Mouse (Mus musculus) heart, adult 2 months (tissue): Measurements from ENCODE around the gene Gm17387. TPM values are rescaled to one million over a fixed set of nuclear protein-coding genes. Genes with fewer than 3 reads are reported as not detected.

Experiments used
- DNase-seq, 2 experiments: peaks; one replicate each; pipeline ENCODE4 v3.0.0; 2021
- H3K27ac ChIP-seq: fragments of 200-600 bp; 2 replicates; pipeline ENCODE4 v1.8.1; 2022
- H3K27me3 ChIP-seq: fragments of 200-500 bp; 2 replicates; pipeline ENCODE4 v1.6.1; 2012; ENCODE audit warnings: mild to moderate bottlenecking, low read length, inconsistent platforms, mixed read lengths; ENCODE audit not compliant: control insufficient read depth, insufficient read depth
- H3K36me3 ChIP-seq: fragments of 200-500 bp; 2 replicates; pipeline ENCODE4 v1.6.1; 2012; ENCODE audit warnings: low read length, inconsistent platforms; ENCODE audit not compliant: control insufficient read depth, insufficient read depth
- H3K4me1 ChIP-seq: fragments of 200-500 bp; 2 replicates; pipeline ENCODE4 v1.6.1; 2011; ENCODE audit warnings: low read length; ENCODE audit not compliant: control insufficient read depth, insufficient read depth
- H3K4me3 ChIP-seq: fragments of 200-600 bp; 2 replicates; pipeline ENCODE4 v1.8.1; 2022
- H3K79me2 ChIP-seq: fragments of 200-500 bp; replicated peaks from 2 replicates; pipeline ENCODE4 v1.6.1; 2012; ENCODE audit warnings: mild to moderate bottlenecking, inconsistent platforms, low read length, moderate library complexity, mixed read lengths; ENCODE audit not compliant: control insufficient read depth, insufficient read depth
- H3K9ac ChIP-seq: fragments of 200-500 bp; 2 replicates; pipeline ENCODE4 v1.6.1; 2012; ENCODE audit warnings: low read depth, mild to moderate bottlenecking, control low read depth, inconsistent platforms, low read length, mixed read lengths
- CTCF ChIP-seq: fragments of 200-600 bp; IDR thresholded peaks from 2 replicates; pipeline ENCODE4 v1.8.1; 2022; ENCODE audit warnings: antibody characterized with exemption, mild to moderate bottlenecking, moderate library complexity
- EP300 ChIP-seq: fragments of 200-500 bp; IDR thresholded peaks from 2 replicates; pipeline ENCODE4 v1.6.1; 2011; ENCODE audit warnings: low read depth, low read length, control low read depth; ENCODE audit not compliant: insufficient read depth
- POLR2A ChIP-seq: fragments of 200-500 bp; IDR thresholded peaks from 2 replicates; pipeline ENCODE4 v1.6.1; 2011; ENCODE audit warnings: mild to moderate bottlenecking, low read depth, low read length, control low read depth; ENCODE audit not compliant: insufficient read depth
- WGBS: fragments of 180-500 bp; shearing (Covaris S2); methylation state at CpG from one replicate; pipeline ENCODE4 v1.1.7; 2018; 5-methylcytosine and 5-hydroxymethylcytosine counted together
- intact Hi-C: fragments of 180-260 bp; cut with DNase I; formaldehyde crosslinking; loops from one replicate; pipeline ENCODE4 v1.15.1; 2025
- polyA plus RNA-seq: library from polyadenylated mRNA; depleted of rRNA; stranded (reverse); fragments of >200 nt; gene quantifications from 2 replicates; pipeline ENCODE4 v1.2.3, GENCODE M21; 2012
- total RNA-seq, 2 experiments: library from RNA; stranded (reverse); gene quantifications; 2 replicates each; pipeline ENCODE4 v1.2.3; 2021

Gene Gm17387
- total and polyA plus RNA-seq, 3 experiments, result not detected

DNA sequence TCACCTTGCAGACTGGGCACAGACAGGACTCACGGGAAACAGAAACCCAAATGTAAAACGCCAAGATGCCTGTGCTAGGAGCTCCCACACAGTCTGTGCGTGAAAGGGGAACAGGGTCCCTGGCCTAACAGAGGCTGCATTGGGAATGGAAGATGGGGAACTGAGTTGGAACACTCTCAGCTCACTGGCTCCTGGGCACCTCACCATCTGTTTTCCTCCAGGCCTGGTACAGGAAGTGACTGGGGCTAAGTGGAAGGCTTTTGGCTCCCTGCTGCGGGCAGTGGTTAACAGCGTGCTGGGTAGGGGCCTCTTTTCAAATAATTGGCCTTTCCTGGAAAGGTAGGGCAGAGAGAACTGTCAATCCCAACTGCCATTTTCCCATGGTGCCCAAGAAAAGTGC is 38.3 kb upstream of the Gm17387 start:
- no peak for DNase-seq
- Histone ChIP-seq H3K79me2 (no peaks in the 10 kb centered on the region), H3K9ac (no peak overlapping the region), H3K27me3 (no peaks in the 10 kb centered on the region), H3K27ac (no peak overlapping the region), H3K36me3 (no peaks in the 10 kb centered on the region), H3K4me1 (no peaks in the 10 kb centered on the region), H3K4me3 (no peak overlapping the region)
- TF ChIP-seq POLR2A (no peak), CTCF (no peak), EP300 (no peak)
- intact Hi-C loops, result no loop called here
- WGBS, result 64% methylated on average over 5 of the region's 5 CpGs

DNA sequence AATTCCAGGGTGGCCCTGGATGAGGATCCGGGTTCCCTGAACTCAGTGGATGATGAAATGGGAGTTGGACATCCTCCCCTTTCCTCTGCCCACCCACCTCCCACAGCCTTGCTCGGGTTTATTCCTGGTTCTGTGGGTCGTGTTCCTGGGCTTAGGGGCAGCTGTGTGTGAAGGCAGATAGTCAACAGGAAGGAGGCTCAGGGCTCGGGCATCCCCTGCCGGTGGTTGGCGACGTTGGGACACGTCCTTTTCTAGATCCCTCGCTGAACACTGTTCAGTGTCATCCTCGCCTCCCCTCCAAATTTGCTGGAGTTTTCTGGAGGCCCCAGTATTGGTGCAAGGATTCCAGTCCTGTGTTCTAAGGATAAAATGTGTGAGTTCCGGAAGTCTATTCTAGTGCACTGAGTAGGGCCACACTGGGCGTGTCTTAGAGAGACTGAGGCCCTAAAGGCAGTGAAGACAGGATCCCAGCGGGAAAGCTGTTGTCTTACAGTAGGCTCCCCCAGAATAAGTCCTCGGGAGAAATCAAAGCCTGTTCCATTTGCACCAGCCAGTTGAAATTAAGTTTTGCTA is 37.7 kb upstream of the Gm17387 start:
- Histone ChIP-seq H3K27me3 (no peaks in the 10 kb centered on the region), H3K4me3 (no peak overlapping the region), H3K9ac (no peak overlapping the region), H3K27ac (no peak overlapping the region), H3K36me3 (no peaks in the 10 kb centered on the region), H3K79me2 (no peaks in the 10 kb centered on the region), H3K4me1 (no peaks in the 10 kb centered on the region)
- no peak for DNase-seq
- intact Hi-C loops, result no loop called here
- no peak for TF ChIP-seq CTCF
- no peak for TF ChIP-seq EP300
- TF ChIP-seq POLR2A, result no peak
- 64% methylated on average over 14 of the region's 14 CpGs for WGBS

DNA sequence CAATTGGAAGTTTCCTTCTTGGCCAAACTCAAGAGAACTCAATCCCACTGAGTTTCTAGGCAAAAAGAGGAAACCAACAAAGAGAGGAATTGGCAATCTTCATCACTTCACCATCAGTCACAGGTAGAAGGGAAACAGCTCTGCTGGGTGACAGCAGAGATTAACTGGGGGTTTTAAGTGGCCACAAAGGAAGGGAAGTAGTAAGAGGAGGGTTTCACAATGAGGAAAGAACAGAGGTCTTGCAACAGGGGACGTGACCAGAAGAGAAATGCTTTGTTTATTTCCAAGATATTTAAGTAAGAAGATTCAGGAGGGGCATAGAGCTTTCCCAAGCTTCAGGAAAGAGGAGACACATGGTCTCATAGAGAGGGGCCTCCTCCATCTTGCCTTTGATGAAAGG is 31.1 kb upstream of the Gm17387 start:
- no peak overlapping the region for H3K27ac ChIP-seq

DNA sequence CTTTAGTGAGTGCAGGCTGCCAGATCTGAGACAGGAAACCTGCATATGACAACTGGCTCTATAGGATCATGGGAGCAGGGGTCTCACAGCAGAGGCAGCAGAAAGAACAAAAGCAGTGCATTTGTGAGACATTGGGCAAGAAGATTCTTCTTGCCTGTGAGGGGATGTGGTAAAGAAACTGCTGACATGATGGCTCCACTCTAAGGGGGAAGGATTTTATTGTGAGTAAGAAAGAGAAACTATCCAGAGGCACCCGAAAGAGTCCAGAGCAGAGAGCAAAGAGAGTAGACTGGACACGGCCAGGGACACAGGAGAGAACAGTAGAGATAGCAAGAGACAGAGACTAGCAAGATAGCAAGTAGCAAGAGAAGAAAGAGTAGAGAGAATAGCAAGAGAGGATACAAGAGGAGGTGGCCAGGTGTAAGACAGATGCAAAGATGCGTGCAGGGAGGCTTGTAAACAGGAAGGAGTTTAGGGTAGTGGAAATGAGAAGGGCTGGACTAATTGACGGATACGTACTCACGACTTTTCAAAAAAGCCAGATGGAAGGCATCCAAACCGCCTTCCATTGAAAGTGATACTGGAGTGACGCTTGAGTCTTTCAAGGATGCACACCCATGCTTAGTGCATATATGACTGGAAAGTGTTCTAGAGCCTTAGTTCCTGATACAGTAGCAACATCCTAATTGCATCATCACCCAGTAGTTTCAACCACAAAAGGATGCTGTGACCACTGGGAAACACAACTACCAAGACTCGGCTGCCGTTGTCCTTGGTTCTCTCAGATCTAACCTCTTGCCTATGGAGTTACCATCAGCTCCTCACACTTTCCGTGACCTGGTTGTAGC is 29.9 kb upstream of the Gm17387 start:
- Histone ChIP-seq H3K27me3 (peaks cover 1% of the 10 kb centered on the region; the same call in 1 of the 2 replicates), H3K4me3 (no peak overlapping the region), H3K79me2 (no peaks in the 10 kb centered on the region), H3K9ac (no peak overlapping the region), H3K4me1 (no peaks in the 10 kb centered on the region), H3K36me3 (no peaks in the 10 kb centered on the region), H3K27ac (no peak overlapping the region)
- intact Hi-C loops, result no loop called here
- WGBS, result 70% methylated on average over 11 of the region's 11 CpGs
- TF ChIP-seq POLR2A (no peak), CTCF (no peak), EP300 (no peak)
- no peak for DNase-seq

More for the DNA sequence above, 31.1 kb upstream of the Gm17387 start:
- H3K27me3 ChIP-seq, result peaks cover 1% of the 10 kb centered on the region; the same call in 1 of the 2 replicates
- 34% methylated on average over 1 of the region's 1 CpGs for whole genome bisulfite sequencing
- no peaks in the 10 kb centered on the region for H3K36me3 ChIP-seq
- no peak overlapping the region for H3K4me3 ChIP-seq
- H3K9ac ChIP-seq, result no peak overlapping the region
- H3K4me1 ChIP-seq, result no peaks in the 10 kb centered on the region
- intact Hi-C loops, result no loop called here
- H3K79me2 ChIP-seq, result no peaks in the 10 kb centered on the region
- no peak for DNase-seq
- TF ChIP-seq EP300, result no peak
- TF ChIP-seq POLR2A, result no peak
- no peak for TF ChIP-seq CTCF

DNA sequence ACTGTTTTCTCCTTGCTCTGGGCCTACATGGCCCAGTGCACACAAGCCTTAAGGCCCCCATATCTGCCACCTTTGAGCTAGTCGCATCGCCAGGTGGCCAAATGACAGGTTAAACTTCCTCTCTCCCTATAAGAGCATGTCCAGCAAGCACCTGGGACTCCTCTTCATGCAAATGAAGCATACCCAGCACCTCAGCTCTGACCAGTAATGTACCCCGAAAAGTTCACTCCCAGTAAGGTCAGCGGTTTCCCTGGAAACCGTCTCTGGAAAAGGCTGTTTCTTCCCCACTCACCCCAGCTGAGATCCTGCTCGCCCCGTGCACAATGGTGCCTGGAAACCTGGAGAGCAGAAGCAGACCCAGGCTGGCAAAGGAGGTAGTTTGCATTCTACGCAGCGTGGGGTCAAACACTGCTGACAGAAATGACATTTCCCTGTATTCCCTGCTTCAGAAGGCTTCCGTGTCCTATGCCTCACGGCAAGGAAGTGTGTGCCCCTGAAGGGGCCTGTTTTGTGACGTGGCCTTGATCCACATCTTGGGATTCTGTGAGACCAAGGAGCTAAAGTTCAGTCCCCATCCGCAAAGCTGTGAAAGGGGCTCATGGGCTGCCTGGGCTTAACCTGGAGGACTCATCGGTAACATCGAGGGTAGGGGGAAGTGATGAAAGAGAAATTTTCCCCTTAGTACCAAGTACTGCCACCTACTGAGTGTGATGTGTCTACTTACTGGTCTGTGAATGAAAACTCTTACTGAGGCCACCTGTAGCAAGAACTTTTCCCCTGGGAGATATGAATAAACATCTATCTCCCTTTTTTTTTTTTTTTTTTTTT is 27.8 kb upstream of the Gm17387 start:
- peaks cover 1% of the 10 kb centered on the region; the same call in 1 of the 2 replicates for H3K27me3 ChIP-seq
- no peaks in the 10 kb centered on the region for H3K4me1 ChIP-seq
- TF ChIP-seq EP300 (no peak), CTCF (no peak), POLR2A (no peak)
- no peak overlapping the region for H3K4me3 ChIP-seq
- intact Hi-C loops, result no loop called here
- H3K79me2 ChIP-seq, result no peaks in the 10 kb centered on the region
- H3K27ac ChIP-seq, result no peak overlapping the region
- 72% methylated on average over 15 of the region's 15 CpGs for WGBS
- H3K9ac ChIP-seq, result no peak overlapping the region
- DNase-seq, result no peak
- no peaks in the 10 kb centered on the region for H3K36me3 ChIP-seq
